Mouse (Mus musculus) CH12.LX (cell line): Measurements from ENCODE around the gene Ttll13. TPM values are rescaled to one million over a fixed set of nuclear protein-coding genes. Genes with fewer than 3 reads are reported as not detected.

Experiments
- DNase-seq: peaks from one replicate; pipeline ENCODE4 v3.0.0-alpha.2; 2013; ENCODE audit errors: extremely low read depth
- H3K27ac ChIP-seq: 2 replicates; pipeline ENCODE4 v1.5.1; 2012; ENCODE audit warnings: low read depth, mild to moderate bottlenecking, control low read depth, moderate library complexity; ENCODE audit not compliant: insufficient read depth
- H3K27me3 ChIP-seq: replicated peaks from 2 replicates; pipeline ENCODE3; 2012; ENCODE audit warnings: inconsistent platforms
- H3K36me3 ChIP-seq, 2 experiments: replicated peaks in 1 of 2; 2 replicates each; pipeline versions ENCODE3 to v1.6.1; 2012; ENCODE audit warnings: inconsistent platforms in 1 of 2, low read length in 1 of 2, mild to moderate bottlenecking in 1 of 2, mixed read lengths in 1 of 2, moderate library complexity in 1 of 2; ENCODE audit not compliant: control insufficient read depth in 1 of 2, insufficient read depth in 1 of 2
- H3K4me1 ChIP-seq, 2 experiments: 2 replicates each; pipeline ENCODE4 v1.6.1; 2012; ENCODE audit warnings: inconsistent platforms in 1 of 2, moderate library complexity in 1 of 2; ENCODE audit not compliant: insufficient read depth in 2 of 2, control insufficient read depth in 1 of 2
- H3K4me2 ChIP-seq: 2 replicates; pipeline ENCODE4 v1.6.1; 2012; ENCODE audit warnings: low read depth, mild to moderate bottlenecking, control low read depth; ENCODE audit not compliant: poor library complexity, insufficient read depth, severe bottlenecking
- H3K4me3 ChIP-seq, 3 experiments: fragments of 150-350 bp in 1 of 3; sonication (generic) in 1 of 3; replicated peaks in 1 of 3; 2 replicates each; pipeline versions ENCODE3 to v1.5.1; 2011 to 2012; ENCODE audit warnings: low read depth in 2 of 3, low read length in 2 of 3, mild to moderate bottlenecking in 2 of 3, moderate library complexity in 2 of 3, control low read depth in 1 of 3, improper control_type of control experiment in 1 of 3, inconsistent platforms in 1 of 3, mixed read lengths in 1 of 3; ENCODE audit not compliant: poor library complexity in 1 of 3
- H3K79me2 ChIP-seq: replicated peaks from 2 replicates; pipeline ENCODE4 v1.6.1; 2012; ENCODE audit warnings: mild to moderate bottlenecking, moderate library complexity; ENCODE audit not compliant: control insufficient read depth, poor library complexity, insufficient read depth, severe bottlenecking; ENCODE audit errors: extremely low read depth
- H3K9ac ChIP-seq: 2 replicates; pipeline ENCODE4 v1.6.1; 2012; ENCODE audit warnings: low read depth, mild to moderate bottlenecking, control low read depth, moderate library complexity; ENCODE audit not compliant: insufficient read depth
- H3K9me3 ChIP-seq: replicated peaks from 2 replicates; pipeline ENCODE3; 2012; ENCODE audit warnings: low read length, inconsistent platforms, mixed read lengths
- CHD1 ChIP-seq: IDR thresholded peaks from 2 replicates; pipeline ENCODE4 v1.6.1; 2012; ENCODE audit warnings: low read depth, low read length, improper control_type of control experiment, inconsistent platforms
- CHD2 ChIP-seq: IDR thresholded peaks from 2 replicates; pipeline ENCODE4 v1.6.1; 2011; ENCODE audit warnings: low read length, improper control_type of control experiment
- E2F4 ChIP-seq: IDR thresholded peaks from 2 replicates; pipeline ENCODE4 v1.6.1; 2011; ENCODE audit warnings: low read depth, low read length, improper control_type of control experiment; ENCODE audit not compliant: insufficient replicate concordance
- ETS1 ChIP-seq: conservative IDR thresholded peaks from 2 replicates; pipeline ENCODE4 v1.6.1; 2012; ENCODE audit warnings: low read depth, mild to moderate bottlenecking, inconsistent platforms, low read length, improper control_type of control experiment, moderate library complexity
- GABPA ChIP-seq: IDR thresholded peaks from 2 replicates; pipeline ENCODE4 v1.6.1; 2012; ENCODE audit warnings: low read depth, low read length, improper control_type of control experiment, inconsistent platforms; ENCODE audit not compliant: insufficient replicate concordance
- HCFC1 ChIP-seq: IDR thresholded peaks from 2 replicates; pipeline ENCODE4 v1.6.1; 2012; ENCODE audit warnings: low read depth, mild to moderate bottlenecking, inconsistent platforms, low read length, improper control_type of control experiment
- IRF4 ChIP-seq: IDR thresholded peaks from 2 replicates; pipeline ENCODE4 v1.6.1; 2014; ENCODE audit warnings: low read depth, mild to moderate bottlenecking, inconsistent platforms, low read length, improper control_type of control experiment
- JUN ChIP-seq: IDR thresholded peaks from 2 replicates; pipeline ENCODE4 v1.6.1; 2011; ENCODE audit warnings: low read depth, mild to moderate bottlenecking, low read length, improper control_type of control experiment, moderate library complexity; ENCODE audit not compliant: insufficient read depth
- JUND ChIP-seq: conservative IDR thresholded peaks from 2 replicates; pipeline ENCODE4 v1.6.1; 2011; ENCODE audit warnings: low read depth, low read length, improper control_type of control experiment
- KAT2A ChIP-seq: IDR thresholded peaks from 2 replicates; pipeline ENCODE4 v1.6.1; 2012; ENCODE audit warnings: low read length, improper control_type of control experiment, inconsistent platforms; ENCODE audit not compliant: insufficient replicate concordance
- MAX ChIP-seq: IDR thresholded peaks from 2 replicates; pipeline ENCODE4 v1.6.1; 2011; ENCODE audit warnings: low read length, improper control_type of control experiment
- MXI1 ChIP-seq: IDR thresholded peaks from 2 replicates; pipeline ENCODE4 v1.6.1; 2011; ENCODE audit warnings: mild to moderate bottlenecking, low read depth, low read length, improper control_type of control experiment
- NELFE ChIP-seq: IDR thresholded peaks from 2 replicates; pipeline ENCODE4 v1.6.1; 2011; ENCODE audit warnings: low read depth, low read length, improper control_type of control experiment
- POLR2A ChIP-seq: IDR thresholded peaks from 2 replicates; pipeline ENCODE4 v1.6.1; 2011; ENCODE audit warnings: low read depth, mild to moderate bottlenecking, improper control_type of control experiment, low read length
- POLR2AphosphoS2 ChIP-seq: IDR thresholded peaks from 2 replicates; pipeline ENCODE4 v1.6.1; 2011; ENCODE audit warnings: low read depth, low read length, improper control_type of control experiment
- RAD21 ChIP-seq: IDR thresholded peaks from 2 replicates; pipeline ENCODE4 v1.6.1; 2011; ENCODE audit warnings: low read depth, mild to moderate bottlenecking, low read length, improper control_type of control experiment, moderate library complexity
- SMC3 ChIP-seq: IDR thresholded peaks from 2 replicates; pipeline ENCODE4 v1.6.1; 2011; ENCODE audit warnings: low read depth, low read length, improper control_type of control experiment
- TBP ChIP-seq: conservative IDR thresholded peaks from 2 replicates; pipeline ENCODE4 v1.6.1; 2011; ENCODE audit warnings: low read depth, low read length, improper control_type of control experiment
- TCF12 ChIP-seq: IDR thresholded peaks from 2 replicates; pipeline ENCODE4 v1.6.1; 2014; ENCODE audit warnings: low read depth, mild to moderate bottlenecking, inconsistent platforms, low read length, improper control_type of control experiment
- USF1 ChIP-seq: IDR thresholded peaks from 2 replicates; pipeline ENCODE4 v1.6.1; 2014; ENCODE audit warnings: low read depth, mild to moderate bottlenecking, inconsistent platforms, low read length, improper control_type of control experiment
- USF2 ChIP-seq: conservative IDR thresholded peaks from 2 replicates; pipeline ENCODE4 v1.6.1; 2011; ENCODE audit warnings: low read depth, low read length, improper control_type of control experiment
- ZC3H11A ChIP-seq: IDR thresholded peaks from 2 replicates; pipeline ENCODE4 v1.6.1; 2012; ENCODE audit warnings: low read depth, mild to moderate bottlenecking, inconsistent platforms, low read length, improper control_type of control experiment
- ZKSCAN1 ChIP-seq: IDR thresholded peaks from 2 replicates; pipeline ENCODE4 v1.6.1; 2012; ENCODE audit warnings: low read depth, inconsistent platforms, low read length, improper control_type of control experiment, borderline replicate concordance
- ZNF384 ChIP-seq: IDR thresholded peaks from 2 replicates; pipeline ENCODE4 v1.6.1; 2012; ENCODE audit warnings: low read depth, low read length, improper control_type of control experiment, inconsistent platforms
- dilution Hi-C: fragments of 300-500 bp; cut with MboI; formaldehyde crosslinking; loops from 2 replicates; pipeline ENCODE4 v1.14.3; 2020; ENCODE audit warnings: low sequenced_read_pairs; ENCODE audit not compliant: extremely low pct_unique_long_range_greater_than_20kb, extremely low pct_ligation_motif_present
- in situ Hi-C: fragments of 300-500 bp; cut with MboI; formaldehyde crosslinking; loops from 3 replicates; pipeline ENCODE4 v1.14.3; 2019; ENCODE audit warnings: low sequenced_read_pairs, low pct_ligation_motif_present, low pct_unique_long_range_greater_than_20kb, mixed read lengths
- polyA plus RNA-seq: library from polyadenylated mRNA; unstranded; fragments of >175 nt; gene quantifications from 2 replicates; pipeline ENCODE4 v1.2.1, GENCODE M21; 2012; ENCODE audit warnings: low read depth; ENCODE audit not compliant: insufficient read length
- total RNA-seq, 2 experiments: library from RNA; depleted of rRNA; stranded (reverse); fragments of 300-350 nt in 1 of 2; fragments of >200 nt in 1 of 2; gene quantifications; 2 replicates each; pipeline ENCODE4 v1.2.3; 2012 to 2014

Gene Ttll13
- total and polyA plus RNA-seq, 3 experiments: 0.59 TPM; not detected in 2

DNA sequence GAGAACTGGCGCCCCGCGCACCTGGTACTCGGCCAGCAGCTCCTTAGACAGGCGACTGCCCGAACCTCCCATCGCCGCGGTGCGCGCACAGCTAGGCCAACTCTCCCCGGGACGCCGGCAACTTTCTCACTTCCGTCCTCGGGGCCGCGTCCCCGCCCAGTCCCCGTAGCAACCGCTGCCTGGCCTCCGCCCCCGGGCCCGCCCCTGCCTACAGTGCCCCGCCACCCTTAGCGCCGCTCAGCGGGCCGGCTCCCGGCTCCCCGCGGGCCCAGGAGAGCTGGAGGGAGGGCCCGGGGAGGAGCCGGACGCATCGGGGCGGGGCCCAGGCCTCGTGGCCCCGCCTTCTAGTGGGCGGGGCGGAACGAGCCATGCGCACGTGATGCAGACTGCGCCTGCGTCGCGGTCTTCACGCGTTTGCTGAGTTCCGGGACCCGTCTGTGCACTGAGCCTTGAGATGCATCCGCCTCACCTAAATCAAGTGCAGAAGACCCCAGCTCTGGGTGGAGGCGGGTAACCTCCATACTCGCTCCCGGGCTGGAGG, 13.6 kb upstream of the Ttll13 start, which contains the start of the genes Cib1 and Gdpgp1 (continued):
- TF ChIP-seq IRF4 (peak; percentile 75), TBP (0 out of 2 replicates have a peak, but pooled peaks have one; percentile 30)

DNA sequence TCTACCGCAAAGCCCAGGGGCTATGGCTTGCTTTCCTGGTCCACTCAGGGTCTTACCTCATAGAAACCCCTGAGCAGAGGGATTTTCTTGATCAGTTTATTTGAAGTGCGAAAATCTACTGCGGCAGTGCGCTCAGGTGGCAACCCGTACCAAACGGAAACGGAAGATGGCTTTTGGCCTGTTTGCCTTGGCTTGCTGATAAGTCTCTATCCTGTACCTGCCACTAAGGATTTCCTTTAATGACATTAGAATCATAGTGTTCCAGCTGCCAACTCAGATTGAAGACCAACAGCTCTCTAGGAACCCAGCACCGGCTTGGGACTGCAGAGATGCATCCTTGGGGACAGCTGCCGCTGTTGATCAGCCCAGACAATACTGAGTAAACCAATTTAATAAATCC, 12.4 kb upstream of the Ttll13 start:
- Histone ChIP-seq H3K79me2 (peaks cover 9% of the 10 kb centered on the region), H3K9ac (peak overlapping the region; percentile 78), H3K4me3 (peak overlapping the region in 1 of 3 experiments; percentile 39), H3K4me1 (peaks cover 16 to 39% of the 10 kb centered on the region in 2 experiments; a peak in 3 of 4 replicates), H3K4me2 (peak overlapping the region; percentile 85)
- dilution Hi-C loops (no loop called here), in situ Hi-C loops (no loop called here)
- no peak for DNase-seq
- TF ChIP-seq JUN (no peak), MAX (no peak), JUND (no peak)
- TF ChIP-seq, all 38 proteins: peak for 0
- no peaks in the 10 kb centered on the region for H3K9me3 ChIP-seq
- H3K36me3 ChIP-seq: peaks cover 8 to 21% of the 10 kb centered on the region in 2 experiments
- no peaks in the 10 kb centered on the region for H3K27me3 ChIP-seq
- no peak overlapping the region for H3K27ac ChIP-seq

DNA sequence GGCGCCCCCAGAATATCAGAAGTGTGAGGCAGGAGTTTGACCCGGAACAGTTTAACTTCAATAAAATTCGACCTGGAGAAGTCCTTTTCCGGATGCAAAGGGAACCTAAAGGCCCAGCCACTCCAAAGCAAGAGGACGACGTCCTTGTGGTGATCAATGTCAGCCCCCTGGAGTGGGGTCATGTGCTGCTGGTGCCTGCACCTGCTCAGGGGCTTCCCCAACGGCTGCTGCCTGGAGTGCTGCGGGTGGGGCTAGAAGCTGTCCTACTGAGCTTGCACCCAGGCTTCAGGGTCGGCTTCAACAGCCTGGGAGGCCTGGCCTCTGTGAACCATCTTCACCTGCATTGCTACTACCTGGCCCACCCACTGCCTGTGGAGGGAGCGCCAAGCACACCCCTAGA, 7.6 kb upstream of the Ttll13 start:
- DNase-seq: no peak
- no peak overlapping the region for H3K9ac ChIP-seq
- in situ Hi-C loops (no loop called here), dilution Hi-C loops (no loop called here)
- no peak overlapping the region for H3K27ac ChIP-seq
- no peaks in the 10 kb centered on the region for H3K27me3 ChIP-seq
- peaks cover 7% of the 10 kb centered on the region; the same call in 1 of the 2 replicates for H3K79me2 ChIP-seq
- no peak overlapping the region for H3K4me3 ChIP-seq
- TF ChIP-seq MXI1: no peak
- TF ChIP-seq USF2: no peak
- no peak for TF ChIP-seq E2F4
- no peak for TF ChIP-seq CHD1
- no peak for TF ChIP-seq NELFE
- TF ChIP-seq KAT2A: no peak
- TF ChIP-seq TBP: no peak
- peaks cover 0 to 15% of the 10 kb centered on the region in 2 experiments; a peak in 2 of 4 replicates for H3K4me1 ChIP-seq
- no peak overlapping the region for H3K4me2 ChIP-seq
- peaks cover 19 to 43% of the 10 kb centered on the region in 2 experiments for H3K36me3 ChIP-seq
- H3K9me3 ChIP-seq: no peaks in the 10 kb centered on the region

DNA sequence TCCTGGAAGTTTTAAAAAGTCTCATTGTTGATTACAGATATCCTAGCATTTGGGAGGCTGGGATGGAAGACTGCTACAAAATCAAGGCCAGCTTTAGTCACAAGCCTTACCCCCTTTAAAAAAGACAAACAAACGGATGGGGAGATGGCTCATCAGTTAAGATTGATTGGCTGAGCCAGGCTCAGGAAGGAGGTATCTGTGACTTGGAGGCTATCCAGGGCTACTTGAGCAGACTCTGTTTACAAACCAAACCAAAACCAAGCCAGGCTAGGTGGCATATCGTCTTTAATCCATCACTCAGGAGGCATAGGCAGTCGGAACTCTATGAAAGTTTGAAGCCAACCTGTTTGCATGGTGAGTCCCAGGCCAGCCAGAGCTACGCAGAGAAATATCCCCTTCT, 4.5 kb upstream of the Ttll13 start:
- H3K4me1 ChIP-seq: peaks cover 0 to 10% of the 10 kb centered on the region in 2 experiments; a peak in 1 of 4 replicates
- H3K36me3 ChIP-seq: peaks cover 19 to 36% of the 10 kb centered on the region in 2 experiments
- H3K4me2 ChIP-seq: no peak overlapping the region
- H3K79me2 ChIP-seq: no peaks in the 10 kb centered on the region
- no peaks in the 10 kb centered on the region for H3K27me3 ChIP-seq
- H3K9ac ChIP-seq: no peak overlapping the region
- in situ Hi-C loops (no loop called here), dilution Hi-C loops (no loop called here)
- H3K27ac ChIP-seq: no peak overlapping the region
- H3K9me3 ChIP-seq: peaks cover 4% of the 10 kb centered on the region
- no peak overlapping the region for H3K4me3 ChIP-seq
- no peak for DNase-seq
- no peak for TF ChIP-seq MAX
- TF ChIP-seq POLR2AphosphoS2: no peak
- no peak for TF ChIP-seq TCF12
- no peak for TF ChIP-seq JUND
- TF ChIP-seq POLR2A: no peak
- TF ChIP-seq USF2: no peak
- no peak for TF ChIP-seq RAD21
- TF ChIP-seq ZC3H11A: no peak
- no peak for TF ChIP-seq GABPA
- TF ChIP-seq ZNF384: no peak
- no peak for TF ChIP-seq USF1
- TF ChIP-seq E2F4: no peak
- TF ChIP-seq ZKSCAN1: no peak
- no peak for TF ChIP-seq HCFC1
- TF ChIP-seq CHD2: no peak
- no peak for TF ChIP-seq SMC3
- TF ChIP-seq ETS1: no peak
